Mouse (Mus musculus) ES-E14 (cell line): Measurements from ENCODE around the gene Bglap. TPM values are rescaled to one million over a fixed set of nuclear protein-coding genes. Genes with fewer than 3 reads are reported as not detected.

Source experiments
- DNase-seq: peaks from one replicate; pipeline ENCODE4 v3.0.0-alpha.2; 2013; ENCODE audit warnings: low read depth, low spot score
- H3K27ac ChIP-seq: 2 replicates; pipeline ENCODE4 v1.5.1; 2012; ENCODE audit warnings: low read depth, mild to moderate bottlenecking, low read length, moderate library complexity, mixed read lengths; ENCODE audit not compliant: poor library complexity, insufficient read depth, severe bottlenecking
- H3K36me3 ChIP-seq: 2 replicates; pipeline ENCODE4 v1.6.1; 2012; ENCODE audit warnings: mild to moderate bottlenecking, low read length, moderate library complexity, mixed read lengths; ENCODE audit not compliant: control insufficient read depth, poor library complexity, insufficient read depth, severe bottlenecking
- H3K4me1 ChIP-seq, 2 experiments: fragments of 150-350 bp in 1 of 2; sonication (generic) in 1 of 2; 2 replicates each; pipeline ENCODE4 v1.6.1; 2012; ENCODE audit warnings: low read length in 2 of 2, mild to moderate bottlenecking in 1 of 2, mixed read lengths in 1 of 2; ENCODE audit not compliant: control insufficient read depth in 2 of 2, insufficient read depth in 2 of 2, poor library complexity in 1 of 2
- H3K4me3 ChIP-seq, 2 experiments: fragments of 150-350 bp in 1 of 2; sonication (generic) in 1 of 2; 2 replicates each; pipeline ENCODE4 v1.5.1; 2012; ENCODE audit warnings: low read length in 2 of 2, low read depth in 1 of 2, mild to moderate bottlenecking in 1 of 2, mixed read lengths in 1 of 2; ENCODE audit not compliant: insufficient read depth in 1 of 2, poor library complexity in 1 of 2, severe bottlenecking in 1 of 2
- H3K9ac ChIP-seq: 2 replicates; pipeline ENCODE4 v1.6.1; 2012; ENCODE audit warnings: low read depth, mild to moderate bottlenecking, low read length, mixed read lengths; ENCODE audit not compliant: poor library complexity, insufficient read depth, severe bottlenecking
- H3K9me3 ChIP-seq: fragments of 150-350 bp; sonication (generic); 2 replicates; pipeline ENCODE4 v1.6.1; 2012; ENCODE audit warnings: low read depth, mild to moderate bottlenecking, low read length; ENCODE audit not compliant: control insufficient read depth, insufficient read depth
- CHD2 ChIP-seq: IDR thresholded peaks from 2 replicates; pipeline ENCODE4 v1.6.1; 2014; ENCODE audit warnings: mild to moderate bottlenecking, low read depth, low read length, inconsistent platforms
- HCFC1 ChIP-seq: IDR thresholded peaks from 2 replicates; pipeline ENCODE4 v1.6.1; 2012; ENCODE audit warnings: low read length, inconsistent platforms, borderline replicate concordance; ENCODE audit not compliant: insufficient read depth
- MAFK ChIP-seq: IDR thresholded peaks from 2 replicates; pipeline ENCODE4 v1.6.1; 2014; ENCODE audit warnings: mild to moderate bottlenecking, low read depth, low read length, inconsistent platforms; ENCODE audit not compliant: insufficient read depth
- ZC3H11A ChIP-seq: IDR thresholded peaks from 2 replicates; pipeline ENCODE4 v1.6.1; 2012; ENCODE audit warnings: low read depth, mild to moderate bottlenecking, inconsistent platforms, low read length, borderline replicate concordance
- ZNF384 ChIP-seq: IDR thresholded peaks from 2 replicates; pipeline ENCODE4 v1.6.1; 2012; ENCODE audit warnings: low read depth, low read length, inconsistent platforms
- in situ Hi-C, 2 experiments: fragments of 600-800 bp; cut with MboI; formaldehyde crosslinking; loops; one replicate each; pipeline ENCODE4 v1.15.1; 2025; ENCODE audit warnings: low sequenced_read_pairs in 2 of 2, inconsistent platforms in 1 of 2; ENCODE audit not compliant: unreplicated experiment in 2 of 2
- total RNA-seq: library from RNA; depleted of rRNA; stranded (reverse); fragments of 300-350 nt; gene quantifications from 2 replicates; pipeline ENCODE4 v1.2.3, GENCODE M21; 2012; rRNA removed

Bglap gene
- total RNA-seq, 1 experiment = not detected

DNA sequence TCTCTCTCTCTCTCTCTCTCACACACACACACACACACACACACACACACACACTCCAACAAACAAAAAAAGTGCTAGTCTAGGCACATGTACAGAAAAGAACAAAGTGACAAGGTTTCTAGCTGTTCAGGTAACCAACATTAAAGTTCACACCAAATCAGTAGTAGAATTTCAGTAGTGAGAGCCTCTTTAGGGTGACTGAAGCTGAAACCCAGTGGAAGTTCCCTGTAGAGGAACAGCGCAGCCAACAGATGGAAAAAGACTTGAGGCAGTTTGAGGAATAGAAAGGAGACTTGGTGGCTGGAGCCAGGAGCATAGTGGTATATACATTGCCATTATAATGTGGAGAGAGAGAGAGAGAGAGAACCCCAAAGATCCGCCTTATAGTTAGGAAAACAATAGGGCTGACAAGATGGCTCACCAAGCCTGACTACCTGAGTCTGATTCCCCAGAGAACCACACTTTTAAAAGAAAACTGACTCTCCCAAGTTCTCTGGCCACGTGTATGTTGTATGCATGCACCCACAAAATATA lies 49.3 kb downstream of the Bglap start:
- TF ChIP-seq ZC3H11A = no peak
- no peak for TF ChIP-seq ZNF384
- TF ChIP-seq CHD2 = no peak
- TF ChIP-seq HCFC1 = no peak
- TF ChIP-seq MAFK = no peak
- DNase-seq = no peak
- peak overlapping the region; percentile 99 for H3K27ac ChIP-seq

GRCm38 (mm10) chr3:88334029-88334658 lies 50.1 kb downstream of the Bglap start:
- DNase-seq = no peak
- no peaks in the 10 kb centered on the region for H3K9me3 ChIP-seq
- peaks cover 9% of the 10 kb centered on the region; the same call in 1 of the 2 replicates for H3K36me3 ChIP-seq
- in situ Hi-C loops = no loop called here
- no peak for TF ChIP-seq CHD2
- peak overlapping the region; percentile 98 for H3K9ac ChIP-seq
- H3K27ac ChIP-seq = peak overlapping the region; percentile 99
- peaks cover 0 to 23% of the 10 kb centered on the region in 2 experiments; a peak in 1 of 4 replicates for H3K4me1 ChIP-seq
- peak overlapping the region; percentile 77 to 91 for H3K4me3 ChIP-seq

More for the DNA sequence above, 49.3 kb downstream of the Bglap start:
- in situ Hi-C loops = loop anchor here in 1 of 2 experiments (5.0 kb wide), 1 partner anchor 38 kb away; the partner anchor contains the start of genes Cct3 and Tsacc
- peaks cover 0 to 21% of the 10 kb centered on the region in 2 experiments; a peak in 1 of 4 replicates for H3K4me1 ChIP-seq
- peaks cover 6% of the 10 kb centered on the region; the same call in 1 of the 2 replicates for H3K36me3 ChIP-seq
- H3K9me3 ChIP-seq = no peaks in the 10 kb centered on the region
- H3K4me3 ChIP-seq = peak overlapping the region; percentile 77 to 91
- H3K9ac ChIP-seq = peak overlapping the region; percentile 98

Other genes starting within 250 kb of the Bglap start
- gene Mef2d, start 242.1 kb downstream of the Bglap start, total RNA-seq = 8.8 and 10.4 TPM in 2 replicates
- gene Rhbg, start 129.8 kb downstream of the Bglap start, total RNA-seq = 3.4 and 4.6 TPM in 2 replicates
- gene Gm38392, start 97.3 kb downstream of the Bglap start, total RNA-seq = 2.4 and 2.9 TPM in 2 replicates
- gene Tsacc, start 87.5 kb downstream of the Bglap start, total RNA-seq = 8.4 and 16.7 TPM in 2 replicates
- gene Cct3, start 87.3 kb downstream of the Bglap start, total RNA-seq = 793 and 920 TPM in 2 replicates
- 147 and 226 TPM in 2 replicates for gene Glmp, start 59.4 kb downstream of the Bglap start, total RNA-seq
- gene Tmem79, start 48.3 kb downstream of the Bglap start, total RNA-seq = 24.3 and 39.5 TPM in 2 replicates
- 182 and 230 TPM in 2 replicates for gene Smg5, start 48.2 kb downstream of the Bglap start, total RNA-seq
- gene Paqr6, start 19.9 kb downstream of the Bglap start, total RNA-seq = 1.6 and 2.2 TPM in 2 replicates
- 2.6 and 3.2 TPM in 2 replicates for gene Bglap3, start 11.7 kb downstream of the Bglap start, total RNA-seq
- not detected in 2 replicates for gene Bglap2, start 5.8 kb downstream of the Bglap start, total RNA-seq
- gene Pmf1, start 25.9 kb upstream of the Bglap start, total RNA-seq = 89.5 and 97.0 TPM in 2 replicates
- 13.6 and 17.1 TPM in 2 replicates for gene Slc25a44, start 40.7 kb upstream of the Bglap start, total RNA-seq
- 8.8 and 10.1 TPM in 2 replicates for gene Sema4a, start 76.7 kb upstream of the Bglap start, total RNA-seq
- gene Lmna, start 125.5 kb upstream of the Bglap start, total RNA-seq = 80.1 and 121 TPM in 2 replicates
- gene Mex3a, start 147.9 kb upstream of the Bglap start, total RNA-seq = 24.9 and 29.8 TPM in 2 replicates
- gene Rab25, start 163.8 kb upstream of the Bglap start, total RNA-seq = 2.1 and 4.0 TPM in 2 replicates
- gene Lamtor2, start 168.6 kb upstream of the Bglap start, total RNA-seq = 108 and 112 TPM in 2 replicates
- gene Ubqln4, start 169.3 kb upstream of the Bglap start, total RNA-seq = 103 and 135 TPM in 2 replicates
- gene Ssr2, start 191.4 kb upstream of the Bglap start, total RNA-seq = 827 and 1,221 TPM in 2 replicates
- gene Arhgef2, start 221.5 kb upstream of the Bglap start, total RNA-seq = 50.8 and 80.0 TPM in 2 replicates